Mouse (Mus musculus): ENCODE measurements around the gene Gm20503. TPM values are rescaled to one million over a fixed set of nuclear protein-coding genes. Genes with fewer than 3 reads are reported as not detected.

Gm20503 gene
- total and polyA plus RNA-seq, 2 experiments from 2014 or later: 11.8 TPM; not detected in 1

- WGBS: 64% methylated on average over 10 of the region's 10 CpGs
- DNase-seq: no peak
- H3K36me3 ChIP-seq (ENCODE audit: insufficient read depth): peaks cover 4% of the 10 kb centered on the region; the same call in 1 of the 2 replicates
These were observed 31.4 kb downstream of the Gm20503 start for GRCm38 (mm10) chr4:59034325-59034917.

GRCm38 (mm10) chr4:59034918-59035785, 32.1 kb downstream of the Gm20503 start, which contains the start of gene Gng10:
Gene Gng10, plus strand, starts transcription at chr4:59035088.
- H3K36me3 ChIP-seq (ENCODE audit: insufficient read depth): peaks cover 11% of the 10 kb centered on the region; the same call in 1 of the 2 replicates
- ATAC-seq (peak; percentile 93), DNase-seq (peak; percentile 76)
- no peaks in the 10 kb centered on the region for H3K9me3 ChIP-seq (ENCODE audit: low read length)
- H3K4me1 ChIP-seq (ENCODE audit: insufficient read depth): peaks cover 9% of the 10 kb centered on the region; the same call in 1 of the 2 replicates
- H3K27me3 ChIP-seq (ENCODE audit: insufficient read depth, low read length): no peaks in the 10 kb centered on the region
- peak; percentile 19; the same call in 1 of the 2 replicates for TF ChIP-seq CTCF (IDR thresholded peaks at IDR 0.05; ENCODE audit: low read depth)
- H3K27ac ChIP-seq (ENCODE audit: low read depth, low read length): peak within 1 kb of the TSS; percentile 95
- peak within 1 kb of the TSS; percentile 57 for H3K4me2 ChIP-seq (ENCODE audit: low read depth)
- H3K4me3 ChIP-seq (ENCODE audit: low read depth, low read length): peak within 1 kb of the TSS; percentile 79
- H3K9ac ChIP-seq: peak within 1 kb of the TSS; percentile 91
- WGBS: 5% methylated on average over 74 of the region's 76 CpGs

More at GRCm38 (mm10) chr4:59034325-59034917, 31.4 kb downstream of the Gm20503 start:
- Histone ChIP-seq H3K27ac (ENCODE audit: low read depth, low read length) (peak overlapping the region; percentile 95), H3K4me3 (ENCODE audit: low read depth, low read length) (peak overlapping the region; percentile 79), H3K4me1 (ENCODE audit: insufficient read depth) (peaks cover 9% of the 10 kb centered on the region; the same call in 1 of the 2 replicates), H3K27me3 (ENCODE audit: insufficient read depth, low read length) (no peaks in the 10 kb centered on the region), H3K9me3 (ENCODE audit: low read length) (no peaks in the 10 kb centered on the region), H3K4me2 (ENCODE audit: low read depth) (peak overlapping the region; percentile 57), H3K9ac (peak overlapping the region; percentile 91)
- no peak for TF ChIP-seq CTCF (IDR thresholded peaks at IDR 0.05; ENCODE audit: low read depth)
- peak; percentile 39 for ATAC-seq

- DNase-seq (no peak), ATAC-seq (peak; percentile 14)
- Histone ChIP-seq H3K9ac (peak overlapping the region; percentile 91), H3K27ac (ENCODE audit: low read depth, low read length) (peak overlapping the region; percentile 95), H3K4me2 (ENCODE audit: low read depth) (peak overlapping the region; percentile 57), H3K4me1 (ENCODE audit: insufficient read depth) (peaks cover 9% of the 10 kb centered on the region; the same call in 1 of the 2 replicates), H3K9me3 (ENCODE audit: low read length) (no peaks in the 10 kb centered on the region), H3K27me3 (ENCODE audit: insufficient read depth, low read length) (no peaks in the 10 kb centered on the region), H3K4me3 (ENCODE audit: low read depth, low read length) (peak overlapping the region; percentile 79), H3K36me3 (ENCODE audit: insufficient read depth) (peaks cover 19% of the 10 kb centered on the region; the same call in 1 of the 2 replicates)
- WGBS: 50% methylated on average over 18 of the region's 18 CpGs
- TF ChIP-seq CTCF (IDR thresholded peaks at IDR 0.05; ENCODE audit: low read depth): no peak
These were observed 32.9 kb downstream of the Gm20503 start for GRCm38 (mm10) chr4:59035786-59036350.

GRCm38 (mm10) chr4:59036490-59037127, 33.6 kb downstream of the Gm20503 start:
- WGBS: 49% methylated on average over 13 of the region's 13 CpGs
- peak; percentile 75 for TF ChIP-seq CTCF (IDR thresholded peaks at IDR 0.05; ENCODE audit: low read depth)
- no peaks in the 10 kb centered on the region for H3K27me3 ChIP-seq (ENCODE audit: insufficient read depth, low read length)
- H3K27ac ChIP-seq (ENCODE audit: low read depth, low read length): no peak overlapping the region
- H3K4me3 ChIP-seq (ENCODE audit: low read depth, low read length): no peak overlapping the region
- ATAC-seq (no peak; the same call in 1 of the 2 replicates), DNase-seq (peak; percentile 71)
- H3K4me2 ChIP-seq (ENCODE audit: low read depth): peak overlapping the region; percentile 57
- peaks cover 9% of the 10 kb centered on the region; the same call in 1 of the 2 replicates for H3K4me1 ChIP-seq (ENCODE audit: insufficient read depth)
- no peaks in the 10 kb centered on the region for H3K9me3 ChIP-seq (ENCODE audit: low read length)
- no peak overlapping the region for H3K9ac ChIP-seq
- H3K36me3 ChIP-seq (ENCODE audit: insufficient read depth): peaks cover 21% of the 10 kb centered on the region; the same call in 1 of the 2 replicates

- no peak for TF ChIP-seq CTCF (IDR thresholded peaks at IDR 0.05; ENCODE audit: low read depth)
- ATAC-seq (no peak), DNase-seq (no peak)
- Histone ChIP-seq H3K9ac (no peak overlapping the region), H3K9me3 (ENCODE audit: low read length) (no peaks in the 10 kb centered on the region), H3K27ac (ENCODE audit: low read depth, low read length) (no peak overlapping the region), H3K4me2 (ENCODE audit: low read depth) (no peak overlapping the region), H3K36me3 (ENCODE audit: insufficient read depth) (peaks cover 21% of the 10 kb centered on the region; the same call in 1 of the 2 replicates), H3K4me1 (ENCODE audit: insufficient read depth) (peaks cover 9% of the 10 kb centered on the region; the same call in 1 of the 2 replicates), H3K4me3 (ENCODE audit: low read depth, low read length) (no peak overlapping the region), H3K27me3 (ENCODE audit: insufficient read depth, low read length) (no peaks in the 10 kb centered on the region)
- WGBS: 86% methylated on average over 3 of the region's 3 CpGs
These were observed 34.5 kb downstream of the Gm20503 start for GRCm38 (mm10) chr4:59037525-59037924.
